Mouse (Mus musculus) small intestine, adult 2 months (tissue): ENCODE data around the gene Dhdds. TPM values are rescaled to one million over a fixed set of nuclear protein-coding genes. Genes with fewer than 3 reads are reported as not detected.

Source experiments
- H3K27ac ChIP-seq: fragments of 200-500 bp; 2 replicates; pipeline ENCODE4 v1.5.1; 2012; ENCODE audit warnings: low read depth, low read length, control low read depth, inconsistent platforms; ENCODE audit not compliant: insufficient read depth
- H3K27me3 ChIP-seq: fragments of 200-500 bp; 2 replicates; pipeline ENCODE4 v1.6.1; 2012; ENCODE audit warnings: mild to moderate bottlenecking, moderate library complexity, low read length, inconsistent platforms; ENCODE audit not compliant: control insufficient read depth, insufficient read depth
- H3K36me3 ChIP-seq: fragments of 200-500 bp; 2 replicates; pipeline ENCODE4 v1.6.1; 2012; ENCODE audit warnings: mild to moderate bottlenecking, low read length, control low read depth, inconsistent platforms; ENCODE audit not compliant: control insufficient read depth, insufficient read depth
- H3K4me1 ChIP-seq: fragments of 200-500 bp; 2 replicates; pipeline ENCODE4 v1.6.1; 2012; ENCODE audit warnings: low read length, inconsistent platforms, mixed read lengths; ENCODE audit not compliant: control insufficient read depth, insufficient read depth, insufficient read length
- H3K4me3 ChIP-seq: fragments of 200-500 bp; 2 replicates; pipeline ENCODE4 v1.5.1; 2012; ENCODE audit warnings: low read depth, mild to moderate bottlenecking, control low read depth, inconsistent platforms, low read length, moderate library complexity
- CTCF ChIP-seq: fragments of 200-500 bp; IDR thresholded peaks from 2 replicates; pipeline ENCODE4 v1.5.1; 2012; ENCODE audit warnings: low read depth, mild to moderate bottlenecking, control low read depth, inconsistent platforms, low read length, moderate library complexity, mixed read lengths; ENCODE audit not compliant: insufficient replicate concordance, insufficient read length; ENCODE audit errors: extremely low read depth
- POLR2A ChIP-seq: fragments of 200-500 bp; IDR thresholded peaks from 2 replicates; pipeline ENCODE4 v1.6.1; 2012; ENCODE audit warnings: low read depth, mild to moderate bottlenecking, control low read depth, inconsistent platforms, low read length, moderate library complexity
- WGBS: fragments of 180-500 bp; shearing (Covaris S2); methylation state at CpG from one replicate; pipeline ENCODE4 v1.1.7; 2018; 5-methylcytosine and 5-hydroxymethylcytosine counted together
- polyA plus RNA-seq: library from polyadenylated mRNA; depleted of rRNA; stranded (reverse); fragments of >200 nt; gene quantifications from 2 replicates; pipeline ENCODE4 v1.2.3, GENCODE M21; 2012

Dhdds gene
- polyA plus RNA-seq, 1 experiment: 16.0 TPM

- H3K36me3 ChIP-seq: no peaks in the 10 kb centered on the region
- no peaks in the 10 kb centered on the region for H3K27me3 ChIP-seq
- no peak overlapping the region for H3K4me3 ChIP-seq
- 89% methylated on average over 4 of the region's 4 CpGs for WGBS
- no peak for TF ChIP-seq POLR2A
- no peak for TF ChIP-seq CTCF
- H3K4me1 ChIP-seq: no peaks in the 10 kb centered on the region
- H3K27ac ChIP-seq: no peak overlapping the region
Observed at GRCm38 (mm10) chr4:133956358-133956757, 44.4 kb downstream of the Dhdds start.

- Histone ChIP-seq H3K27ac (no peak overlapping the region), H3K36me3 (no peaks in the 10 kb centered on the region), H3K27me3 (no peaks in the 10 kb centered on the region), H3K4me3 (no peak overlapping the region), H3K4me1 (peaks cover 5% of the 10 kb centered on the region; the same call in 1 of the 2 replicates)
- WGBS: 13% methylated on average over 4 of the region's 4 CpGs
- TF ChIP-seq POLR2A (no peak), CTCF (no peak)
Observed at GRCm38 (mm10) chr4:133946736-133947135, 54.0 kb downstream of the Dhdds start.

DNA sequence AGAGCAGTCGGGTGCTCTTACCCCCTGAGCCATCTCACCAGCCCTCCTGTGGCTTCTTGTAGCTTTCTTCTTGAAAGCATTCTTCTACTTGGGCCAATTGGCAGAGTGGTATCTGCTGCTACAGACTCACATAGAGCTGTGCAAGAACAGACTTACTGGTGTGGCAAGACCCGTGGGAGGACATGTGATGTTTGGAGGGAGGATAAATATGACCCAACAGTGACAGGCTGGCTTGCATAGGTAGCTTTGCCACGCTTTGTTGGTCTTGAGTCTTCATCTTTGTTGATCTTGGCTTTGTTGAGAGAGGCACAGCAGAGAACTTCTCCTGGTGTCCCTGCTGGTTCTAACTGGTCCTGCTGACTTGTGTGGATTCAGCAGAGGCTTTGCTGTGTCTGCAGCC is 56.9 kb downstream of the Dhdds start:
- 82% methylated on average over 3 of the region's 3 CpGs for WGBS
- Histone ChIP-seq H3K27me3 (no peaks in the 10 kb centered on the region), H3K36me3 (no peaks in the 10 kb centered on the region), H3K4me3 (no peak overlapping the region), H3K4me1 (peaks cover 5% of the 10 kb centered on the region; the same call in 1 of the 2 replicates), H3K27ac (no peak overlapping the region)
- no peak for TF ChIP-seq POLR2A
- no peak for TF ChIP-seq CTCF

DNA sequence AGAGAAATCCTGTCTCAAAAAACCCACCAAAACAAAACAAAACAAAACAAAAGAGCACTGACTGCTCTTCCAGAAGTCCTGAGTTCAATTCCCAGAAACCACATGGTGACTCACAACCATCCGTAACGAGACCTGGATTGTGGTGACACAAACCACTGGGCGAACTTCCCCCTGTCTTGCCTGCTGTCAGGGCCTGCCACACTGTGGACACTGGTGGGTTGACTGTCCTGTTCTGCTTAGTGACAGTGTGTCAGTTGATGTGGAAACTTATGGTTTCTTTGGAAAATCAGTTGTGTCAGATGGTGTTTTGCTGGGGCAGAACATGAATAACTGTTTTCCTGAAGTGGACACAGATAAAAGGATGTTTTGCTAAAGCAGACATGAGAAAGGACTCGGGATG is 58.0 kb downstream of the Dhdds start:
- Histone ChIP-seq H3K4me3 (no peak overlapping the region), H3K27ac (no peak overlapping the region), H3K27me3 (no peaks in the 10 kb centered on the region), H3K4me1 (peaks cover 3% of the 10 kb centered on the region; the same call in 1 of the 2 replicates), H3K36me3 (no peaks in the 10 kb centered on the region)
- WGBS: 88% methylated on average over 4 of the region's 4 CpGs
- TF ChIP-seq POLR2A: no peak
- no peak for TF ChIP-seq CTCF

GRCm38 (mm10) chr4:133941576-133941975 is 59.1 kb downstream of the Dhdds start:
- Histone ChIP-seq H3K36me3 (no peaks in the 10 kb centered on the region), H3K4me1 (no peaks in the 10 kb centered on the region), H3K27me3 (no peaks in the 10 kb centered on the region), H3K27ac (no peak overlapping the region), H3K4me3 (no peak overlapping the region)
- TF ChIP-seq CTCF: no peak
- TF ChIP-seq POLR2A: no peak
- 45% methylated on average over 3 of the region's 3 CpGs for WGBS

- Histone ChIP-seq H3K27me3 (no peaks in the 10 kb centered on the region), H3K27ac (no peak overlapping the region)
- 82% methylated on average over 13 of the region's 13 CpGs for WGBS
Observed at GRCm38 (mm10) chr4:133940386-133941260, 60.1 kb downstream of the Dhdds start.

GRCm38 (mm10) chr4:133938077-133938476 is 62.6 kb downstream of the Dhdds start:
- Histone ChIP-seq H3K27ac (no peak overlapping the region), H3K27me3 (no peaks in the 10 kb centered on the region), H3K4me3 (no peak overlapping the region), H3K36me3 (no peaks in the 10 kb centered on the region), H3K4me1 (no peaks in the 10 kb centered on the region)
- TF ChIP-seq POLR2A (no peak), CTCF (no peak)
- 79% methylated on average over 2 of the region's 2 CpGs for WGBS

More at GRCm38 (mm10) chr4:133940386-133941260, 60.1 kb downstream of the Dhdds start:
- Histone ChIP-seq H3K4me3 (no peak overlapping the region), H3K36me3 (no peaks in the 10 kb centered on the region), H3K4me1 (no peaks in the 10 kb centered on the region)
- TF ChIP-seq CTCF (no peak), POLR2A (no peak)
